Comparison of ENCODE assay signal across 1 mouse cellular context in genomic region chr7:28430512-28430911, GRCm38 (mm10).
A peak's percentile ranks its signal among the peaks of the same experiment; 100 is the strongest.
TF ChIP-seq lines count a peak whose summit lies in the region.

No protein-coding gene starts in this region.

TF ChIP-seq in CH12.LX, 34 proteins besides CTCF, POLR2A, EP300 and RAD21:
- TF ChIP-seq JUND (conservative IDR thresholded peaks at IDR 0.05; ENCODE audit: low read depth, low read length): no peak
- TF ChIP-seq ELF1 (IDR thresholded peaks at IDR 0.05; ENCODE audit: low read depth, low read length): peak; percentile 31; the same call in 1 of the 2 replicates
TF ChIP-seq in CH12.LX: peak in this region for 1.
